Mouse (Mus musculus) stomach, postnatal 0 days (tissue): ENCODE data around the gene Fgfr2.

Experiments used
- CTCF ChIP-seq: IDR thresholded peaks from 2 replicates; pipeline ENCODE4 v1.5.1; 2016; ENCODE audit warnings: antibody characterized with exemption, low read depth, mild to moderate bottlenecking, moderate library complexity
- EP300 ChIP-seq: optimal IDR thresholded peaks from 2 replicates; pipeline ENCODE3; 2016; ENCODE audit warnings: antibody characterized with exemption

- TF ChIP-seq CTCF (no peak), EP300 (no peak)
Observed at GRCm38 (mm10) chr7:132940569-132940968, 182.6 kb downstream of the Fgfr2 start.
